Mouse (Mus musculus): ENCODE data around the gene Gan.

DNA sequence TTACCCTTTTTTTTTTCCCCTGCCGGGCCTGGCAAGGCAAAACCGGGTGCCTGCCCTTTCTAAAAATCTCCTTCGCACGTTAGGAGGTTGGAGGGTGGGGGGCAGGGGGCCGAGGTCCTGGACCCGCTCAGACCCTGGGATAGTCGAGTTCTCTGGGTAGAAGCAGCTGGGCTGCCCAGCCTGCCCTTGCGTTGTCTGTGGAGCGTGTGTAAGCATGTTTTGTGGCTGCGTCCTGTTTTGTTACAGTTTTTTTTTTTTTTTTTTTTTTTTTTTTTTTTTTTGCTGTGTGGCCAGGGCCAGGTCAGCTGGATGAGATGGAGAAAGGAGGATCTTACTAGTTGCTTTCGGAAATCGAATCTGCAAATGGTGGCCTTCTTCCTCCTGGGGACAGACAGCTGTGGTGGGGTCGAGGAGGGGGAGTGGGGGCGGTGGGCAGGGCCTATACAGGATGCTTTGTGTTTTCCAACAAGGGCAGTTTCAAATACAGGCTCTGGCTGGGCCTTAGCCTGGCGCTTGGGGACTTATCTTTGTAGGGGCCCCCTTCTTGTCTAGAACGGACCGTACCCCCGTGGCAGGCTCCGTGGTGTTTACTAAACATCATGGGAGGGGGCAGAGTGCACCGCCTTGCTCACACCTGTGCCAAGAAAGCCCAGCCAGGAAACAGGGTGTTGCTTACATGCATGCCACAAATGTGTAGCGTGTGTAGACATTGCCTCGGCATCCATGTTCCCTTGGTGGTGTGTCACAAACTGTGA lies 100.1 kb downstream of the Gan start:
- no peak for TF ChIP-seq POLR2A (IDR thresholded peaks at IDR 0.05; ENCODE audit: insufficient read depth, low read depth, low read length)
- TF ChIP-seq CTCF (IDR thresholded peaks at IDR 0.05; ENCODE audit: insufficient read depth, low read depth, low read length), result no peak

All from olfactory bulb, adult 2 months (tissue).